Mouse (Mus musculus) forebrain, embryonic 11.5 days (tissue): ENCODE data around the gene Ttll11. TPM values are rescaled to one million over a fixed set of nuclear protein-coding genes. Genes with fewer than 3 reads are reported as not detected.

ENCODE experiments used
- ATAC-seq: fragments of 200-750 bp; cut with Nextera tagmentation; replicated peaks from 2 replicates; pipeline ENCODE4 v1.8.0; 2017; ENCODE audit warnings: moderate TSS enrichment; ENCODE audit not compliant: low FRiP score
- DNase-seq: peaks from one replicate; pipeline ENCODE4 v3.0.0-alpha.2; 2017; ENCODE audit warnings: low spot score
- H3K27ac ChIP-seq: fragments of 300-500 bp; sonication (generic); 2 replicates; pipeline ENCODE4 v1.5.1; 2014; ENCODE audit warnings: low read depth, low read length
- H3K27me3 ChIP-seq: fragments of 300-500 bp; sonication (generic); 2 replicates; pipeline ENCODE4 v1.6.1; 2014; ENCODE audit warnings: mild to moderate bottlenecking, low read length, mixed read lengths; ENCODE audit not compliant: control insufficient read depth, insufficient read depth
- H3K36me3 ChIP-seq: fragments of 300-500 bp; sonication (generic); 2 replicates; pipeline ENCODE4 v1.6.1; 2014; ENCODE audit warnings: mild to moderate bottlenecking, low read length, moderate library complexity, mixed read lengths; ENCODE audit not compliant: control insufficient read depth, insufficient read depth
- H3K4me1 ChIP-seq: fragments of 300-500 bp; sonication (generic); replicated peaks from 2 replicates; pipeline ENCODE4 v1.6.1; 2014; ENCODE audit warnings: low read length, mixed read lengths; ENCODE audit not compliant: control insufficient read depth, insufficient read depth
- H3K4me2 ChIP-seq: fragments of 300-500 bp; sonication (generic); 2 replicates; pipeline ENCODE4 v1.6.1; 2014; ENCODE audit warnings: low read depth, mild to moderate bottlenecking, low read length, moderate library complexity, mixed read lengths; ENCODE audit not compliant: severe bottlenecking
- H3K4me3 ChIP-seq: fragments of 300-500 bp; sonication (generic); 2 replicates; pipeline ENCODE4 v1.5.1; 2014; ENCODE audit warnings: low read depth, low read length
- H3K9ac ChIP-seq: fragments of 300-500 bp; sonication (generic); 2 replicates; pipeline ENCODE4 v1.6.1; 2014; ENCODE audit warnings: low read length
- H3K9me3 ChIP-seq: fragments of 300-500 bp; sonication (generic); 2 replicates; pipeline ENCODE4 v1.6.1; 2016; ENCODE audit warnings: low read length, mixed read lengths; ENCODE audit not compliant: control insufficient read depth
- WGBS: fragments of 180-500 bp; shearing (Covaris S2); extraction: QIAGEN DNeasy Blood & Tissue Kit; methylation state at CpG from one replicate; pipeline ENCODE4 v1.1.7; 2014; 5-methylcytosine and 5-hydroxymethylcytosine counted together
- polyA plus RNA-seq: library from polyadenylated mRNA; unstranded; fragments of >200 nt; fragmentation: Nextera tagmentation; extraction: Ambion mirVana; gene quantifications from 2 replicates; pipeline ENCODE4 v1.2.1, GENCODE M21; 2014

The Ttll11 gene
- polyA plus RNA-seq, 1 experiment from 2014 or later, result 2.3 TPM

GRCm38 (mm10) chr2:35716175-35716574 lies 263.5 kb downstream of the Ttll11 start:
- H3K9me3 ChIP-seq, result no peaks in the 10 kb centered on the region
- H3K4me3 ChIP-seq, result no peak overlapping the region
- no peaks in the 10 kb centered on the region for H3K27me3 ChIP-seq
- DNase-seq (no peak), ATAC-seq (no peak)
- H3K9ac ChIP-seq, result no peak overlapping the region
- WGBS, result 81% methylated on average over 1 of the region's 1 CpGs
- no peak overlapping the region for H3K27ac ChIP-seq
- no peaks in the 10 kb centered on the region for H3K4me1 ChIP-seq
- H3K36me3 ChIP-seq, result peaks cover 9% of the 10 kb centered on the region; the same call in 1 of the 2 replicates
- H3K4me2 ChIP-seq, result no peak overlapping the region

GRCm38 (mm10) chr2:35715485-35715884 lies 264.2 kb downstream of the Ttll11 start:
- Histone ChIP-seq H3K36me3 (peaks cover 5% of the 10 kb centered on the region; the same call in 1 of the 2 replicates), H3K9ac (no peak overlapping the region), H3K9me3 (no peaks in the 10 kb centered on the region), H3K4me2 (no peak overlapping the region), H3K4me3 (no peak overlapping the region), H3K27me3 (no peaks in the 10 kb centered on the region), H3K4me1 (no peaks in the 10 kb centered on the region), H3K27ac (no peak overlapping the region)
- 88% methylated on average over 3 of the region's 3 CpGs for WGBS
- no peak for DNase-seq
- no peak for ATAC-seq

- no peaks in the 10 kb centered on the region for H3K27me3 ChIP-seq
- no peak for ATAC-seq
- DNase-seq, result no peak
- no peak overlapping the region for H3K4me2 ChIP-seq
- H3K4me1 ChIP-seq, result no peaks in the 10 kb centered on the region
- H3K9ac ChIP-seq, result no peak overlapping the region
- 87% methylated on average over 8 of the region's 8 CpGs for WGBS
- H3K27ac ChIP-seq, result no peak overlapping the region
- peaks cover 9% of the 10 kb centered on the region; the same call in 1 of the 2 replicates for H3K36me3 ChIP-seq
- H3K9me3 ChIP-seq, result no peaks in the 10 kb centered on the region
- no peak overlapping the region for H3K4me3 ChIP-seq
Observed at GRCm38 (mm10) chr2:35714742-35715167, 265.0 kb downstream of the Ttll11 start.

- no peaks in the 10 kb centered on the region for H3K4me1 ChIP-seq
- H3K27ac ChIP-seq, result no peak overlapping the region
- ATAC-seq, result no peak
Observed at GRCm38 (mm10) chr2:35713460-35713859, 266.3 kb downstream of the Ttll11 start.

GRCm38 (mm10) chr2:35712611-35713010 lies 267.1 kb downstream of the Ttll11 start:
- ATAC-seq, result no peak
- Histone ChIP-seq H3K4me2 (no peak overlapping the region), H3K27ac (no peak overlapping the region), H3K4me1 (no peaks in the 10 kb centered on the region), H3K4me3 (no peak overlapping the region), H3K9ac (no peak overlapping the region), H3K9me3 (no peaks in the 10 kb centered on the region), H3K36me3 (peaks cover 9% of the 10 kb centered on the region; the same call in 1 of the 2 replicates), H3K27me3 (no peaks in the 10 kb centered on the region)
- DNase-seq, result no peak
- 93% methylated on average over 5 of the region's 5 CpGs for WGBS

More at GRCm38 (mm10) chr2:35713460-35713859, 266.3 kb downstream of the Ttll11 start:
- no peak overlapping the region for H3K4me2 ChIP-seq
- no peak overlapping the region for H3K4me3 ChIP-seq
- H3K36me3 ChIP-seq, result peaks cover 9% of the 10 kb centered on the region; the same call in 1 of the 2 replicates
- no peak overlapping the region for H3K9ac ChIP-seq
- no peaks in the 10 kb centered on the region for H3K9me3 ChIP-seq
- no peak for DNase-seq
- 91% methylated on average over 7 of the region's 7 CpGs for WGBS
- H3K27me3 ChIP-seq, result no peaks in the 10 kb centered on the region

- ATAC-seq, result no peak
- Histone ChIP-seq H3K27ac (no peak overlapping the region), H3K9me3 (no peaks in the 10 kb centered on the region), H3K9ac (no peak overlapping the region), H3K4me1 (peaks cover 4% of the 10 kb centered on the region; the same call in 1 of the 2 replicates), H3K4me2 (no peak overlapping the region), H3K4me3 (no peak overlapping the region), H3K27me3 (no peaks in the 10 kb centered on the region), H3K36me3 (no peaks in the 10 kb centered on the region)
- WGBS, result 98% methylated on average over 3 of the region's 3 CpGs
- DNase-seq, result no peak
Observed at GRCm38 (mm10) chr2:35703241-35703640, 276.5 kb downstream of the Ttll11 start.

- H3K27me3 ChIP-seq, result no peaks in the 10 kb centered on the region
- H3K4me3 ChIP-seq, result no peak overlapping the region
- peaks cover 4% of the 10 kb centered on the region; the same call in 1 of the 2 replicates for H3K4me1 ChIP-seq
- no peak overlapping the region for H3K4me2 ChIP-seq
- H3K9me3 ChIP-seq, result no peaks in the 10 kb centered on the region
- 43% methylated on average over 6 of the region's 6 CpGs for whole genome bisulfite sequencing
- DNase-seq (peak; percentile 64), ATAC-seq (peak; percentile 40; the same call in 1 of the 2 replicates)
- no peaks in the 10 kb centered on the region for H3K36me3 ChIP-seq
- H3K27ac ChIP-seq, result no peak overlapping the region
- no peak overlapping the region for H3K9ac ChIP-seq
Observed at GRCm38 (mm10) chr2:35702608-35703007, 277.1 kb downstream of the Ttll11 start.

GRCm38 (mm10) chr2:35702001-35702400 lies 277.7 kb downstream of the Ttll11 start:
- WGBS, result 86% methylated on average over 7 of the region's 7 CpGs
- Histone ChIP-seq H3K9ac (no peak overlapping the region), H3K27me3 (no peaks in the 10 kb centered on the region), H3K9me3 (no peaks in the 10 kb centered on the region), H3K4me3 (no peak overlapping the region), H3K4me2 (no peak overlapping the region), H3K36me3 (no peaks in the 10 kb centered on the region), H3K27ac (no peak overlapping the region), H3K4me1 (peaks cover 7% of the 10 kb centered on the region)
- no peak for DNase-seq
- ATAC-seq, result no peak
